Mouse (Mus musculus) thymus, postnatal 14 days (tissue): Measurements from ENCODE around the gene Dapk2.
"Not testable (repeated sequence)": the region's sequence is repeated elsewhere in the genome, so short reads cannot be mapped to it uniquely, and the experiment has no call there.

Source experiments
- DNase-seq: peaks from one replicate; pipeline ENCODE4 v3.0.0; 2021

Dapk2 gene

GRCm38 (mm10) chr9:66280496-66280895 lies 122.5 kb downstream of the Dapk2 start:
- DNase-seq, result peak; percentile 78

- DNase-seq, result peak; percentile 76
Observed at GRCm38 (mm10) chr9:66281501-66281951, 123.5 kb downstream of the Dapk2 start.

- DNase-seq, result peak; percentile 22
Observed at GRCm38 (mm10) chr9:66282582-66282981, 124.6 kb downstream of the Dapk2 start.

- peak; percentile 80 for DNase-seq
Observed at GRCm38 (mm10) chr9:66283565-66284203, 125.7 kb downstream of the Dapk2 start.

GRCm38 (mm10) chr9:66285241-66285640 lies 127.2 kb downstream of the Dapk2 start:
- not testable (repeated sequence) for DNase-seq

- no peak for DNase-seq
Observed at GRCm38 (mm10) chr9:66285901-66286300, 127.9 kb downstream of the Dapk2 start.

GRCm38 (mm10) chr9:66290727-66291126 lies 132.7 kb downstream of the Dapk2 start:
- DNase-seq, result no peak

- no peak for DNase-seq
Observed at GRCm38 (mm10) chr9:66293319-66293718, 135.3 kb downstream of the Dapk2 start.

GRCm38 (mm10) chr9:66294227-66294626 lies 136.2 kb downstream of the Dapk2 start:
- no peak for DNase-seq

GRCm38 (mm10) chr9:66294980-66295410 lies 137.0 kb downstream of the Dapk2 start:
- DNase-seq, result no peak

GRCm38 (mm10) chr9:66295577-66296120 lies 137.6 kb downstream of the Dapk2 start:
- DNase-seq, result no peak

GRCm38 (mm10) chr9:66298783-66299182 lies 140.8 kb downstream of the Dapk2 start:
- no peak for DNase-seq

GRCm38 (mm10) chr9:66300448-66301027 lies 142.5 kb downstream of the Dapk2 start:
- DNase-seq, result no peak

GRCm38 (mm10) chr9:66304320-66305090 lies 146.5 kb downstream of the Dapk2 start:
- DNase-seq, result no peak

- DNase-seq, result peak; percentile 47
Observed at GRCm38 (mm10) chr9:66305121-66306112, 147.4 kb downstream of the Dapk2 start.

GRCm38 (mm10) chr9:66306414-66306813 lies 148.4 kb downstream of the Dapk2 start:
- DNase-seq, result no peak

GRCm38 (mm10) chr9:66307341-66307740 lies 149.3 kb downstream of the Dapk2 start:
- peak; percentile 11 for DNase-seq

- no peak for DNase-seq
Observed at GRCm38 (mm10) chr9:66308741-66309140, 150.7 kb downstream of the Dapk2 start.

- no peak for DNase-seq
Observed at GRCm38 (mm10) chr9:66311458-66311857, 153.4 kb downstream of the Dapk2 start.

- no peak for DNase-seq
Observed at GRCm38 (mm10) chr9:66316603-66317002, 158.6 kb downstream of the Dapk2 start.
